Mouse (Mus musculus) CH12.LX (cell line): ENCODE measurements around the gene Klhl3.

Experiments used
- CTCF ChIP-seq, 2 experiments: IDR thresholded peaks in 1 of 2; conservative IDR thresholded peaks in 1 of 2; 2 replicates each; pipeline ENCODE4 v1.5.1; 2011 to 2012; ENCODE audit warnings: low read depth in 2 of 2, low read length in 2 of 2, improper control_type of control experiment in 1 of 2, inconsistent platforms in 1 of 2, mild to moderate bottlenecking in 1 of 2, moderate library complexity in 1 of 2
- EP300 ChIP-seq: IDR thresholded peaks from 2 replicates; pipeline ENCODE4 v1.6.1; 2011; ENCODE audit warnings: low read length, improper control_type of control experiment
- ETS1 ChIP-seq: conservative IDR thresholded peaks from 2 replicates; pipeline ENCODE4 v1.6.1; 2012; ENCODE audit warnings: low read depth, mild to moderate bottlenecking, inconsistent platforms, low read length, improper control_type of control experiment, moderate library complexity
- GABPA ChIP-seq: IDR thresholded peaks from 2 replicates; pipeline ENCODE4 v1.6.1; 2012; ENCODE audit warnings: low read depth, low read length, improper control_type of control experiment, inconsistent platforms; ENCODE audit not compliant: insufficient replicate concordance
- IRF4 ChIP-seq: IDR thresholded peaks from 2 replicates; pipeline ENCODE4 v1.6.1; 2014; ENCODE audit warnings: low read depth, mild to moderate bottlenecking, inconsistent platforms, low read length, improper control_type of control experiment
- MAX ChIP-seq: IDR thresholded peaks from 2 replicates; pipeline ENCODE4 v1.6.1; 2011; ENCODE audit warnings: low read length, improper control_type of control experiment
- MAZ ChIP-seq: IDR thresholded peaks from 2 replicates; pipeline ENCODE4 v1.6.1; 2012; ENCODE audit warnings: low read depth, mild to moderate bottlenecking, inconsistent platforms, low read length, improper control_type of control experiment, moderate library complexity
- MXI1 ChIP-seq: IDR thresholded peaks from 2 replicates; pipeline ENCODE4 v1.6.1; 2011; ENCODE audit warnings: mild to moderate bottlenecking, low read depth, low read length, improper control_type of control experiment
- NELFE ChIP-seq: IDR thresholded peaks from 2 replicates; pipeline ENCODE4 v1.6.1; 2011; ENCODE audit warnings: low read depth, low read length, improper control_type of control experiment
- POLR2A ChIP-seq: IDR thresholded peaks from 2 replicates; pipeline ENCODE4 v1.6.1; 2011; ENCODE audit warnings: low read depth, mild to moderate bottlenecking, improper control_type of control experiment, low read length
- SMC3 ChIP-seq: IDR thresholded peaks from 2 replicates; pipeline ENCODE4 v1.6.1; 2011; ENCODE audit warnings: low read depth, low read length, improper control_type of control experiment
- USF2 ChIP-seq: conservative IDR thresholded peaks from 2 replicates; pipeline ENCODE4 v1.6.1; 2011; ENCODE audit warnings: low read depth, low read length, improper control_type of control experiment
- ZC3H11A ChIP-seq: IDR thresholded peaks from 2 replicates; pipeline ENCODE4 v1.6.1; 2012; ENCODE audit warnings: low read depth, mild to moderate bottlenecking, inconsistent platforms, low read length, improper control_type of control experiment

DNA sequence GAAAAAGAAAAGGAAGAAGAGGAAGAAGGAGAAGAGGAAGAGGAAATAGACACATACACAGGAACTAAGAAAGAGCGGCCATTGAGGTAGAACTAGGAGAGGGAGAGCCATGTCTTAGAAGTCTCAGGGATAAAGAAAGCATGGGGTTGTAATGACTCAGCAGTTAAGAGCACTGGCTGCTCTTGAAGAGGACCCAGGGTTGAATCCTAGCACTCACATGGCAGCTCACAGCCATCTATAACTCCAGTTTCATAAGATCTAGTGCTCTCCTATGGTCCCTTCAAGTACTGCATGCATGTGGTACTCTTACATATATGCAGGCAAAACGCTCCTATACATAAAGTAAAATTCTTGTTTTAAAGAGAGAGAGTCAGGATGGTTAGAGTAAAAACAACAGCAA, 42.6 kb upstream of the Klhl3 start:
- TF ChIP-seq CTCF (conservative IDR thresholded peaks at IDR 0.05 in 1 of 2, IDR thresholded peaks at IDR 0.05 in 1 of 2; ENCODE audit: low read depth in 2 of 2, low read length in 2 of 2) (no peak; a peak in 1 of 4 replicates), MAZ (no peak), NELFE (no peak), POLR2A (no peak), EP300 (no peak), MAX (no peak), ETS1 (no peak), IRF4 (no peak), USF2 (no peak), ZC3H11A (no peak), MXI1 (no peak), GABPA (no peak), SMC3 (no peak)
